Mouse (Mus musculus): ENCODE data around the gene Negr1.

Gene Negr1

GRCm38 (mm10) chr3:156561524-156562423, at the start of gene Negr1:
Gene Negr1 (plus strand): TSS chr3:156561794.
- peak; percentile 18 for DNase-seq

- DNase-seq = no peak
These were observed 35.1 kb upstream of the Negr1 start for GRCm38 (mm10) chr3:156526461-156526933.

- DNase-seq = no peak
These were observed 34.2 kb upstream of the Negr1 start for GRCm38 (mm10) chr3:156527231-156527995.

DNA sequence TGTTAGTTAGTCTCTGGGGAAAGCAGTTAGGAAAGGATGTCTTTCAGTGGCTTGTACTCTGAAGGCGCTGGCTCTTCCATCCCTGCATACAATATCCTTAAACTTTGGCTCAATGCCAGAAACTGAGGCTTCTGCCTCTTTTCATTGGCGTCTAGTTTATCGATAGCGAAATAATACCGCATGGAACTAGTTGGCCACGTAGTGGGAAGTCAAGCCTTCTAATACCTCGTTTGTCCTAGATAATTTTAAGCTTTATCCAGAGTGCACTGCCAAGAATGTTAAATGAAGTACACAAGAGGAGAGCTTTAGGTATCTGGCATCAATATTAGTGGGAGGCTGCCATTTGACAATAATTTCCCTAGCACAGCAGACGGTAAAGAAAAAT, 2.2 kb upstream of the Negr1 start:
- no peak for DNase-seq

- DNase-seq = no peak
These were observed 1.6 kb upstream of the Negr1 start for GRCm38 (mm10) chr3:156559826-156560471.

DNA sequence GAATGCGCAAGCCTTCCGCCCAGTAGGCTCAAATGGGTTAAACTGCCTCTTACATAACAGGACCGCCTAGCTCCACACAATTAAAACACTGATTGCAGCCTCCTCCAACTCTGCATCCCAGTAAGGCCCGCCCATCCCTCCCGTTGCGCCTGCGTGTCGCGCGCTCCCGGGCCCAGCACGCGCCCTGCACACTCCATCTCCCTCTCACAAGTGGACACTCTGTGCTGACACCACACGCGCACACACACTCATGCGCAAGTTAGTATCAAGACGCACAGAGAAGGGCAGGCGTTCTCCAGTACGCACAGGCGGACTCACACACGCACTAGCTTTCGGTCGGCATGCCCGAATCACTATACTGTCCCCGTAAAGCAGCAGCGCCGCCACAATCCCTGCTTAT, 828 bp upstream of the Negr1 start:
- peak; percentile 34 for DNase-seq

DNA sequence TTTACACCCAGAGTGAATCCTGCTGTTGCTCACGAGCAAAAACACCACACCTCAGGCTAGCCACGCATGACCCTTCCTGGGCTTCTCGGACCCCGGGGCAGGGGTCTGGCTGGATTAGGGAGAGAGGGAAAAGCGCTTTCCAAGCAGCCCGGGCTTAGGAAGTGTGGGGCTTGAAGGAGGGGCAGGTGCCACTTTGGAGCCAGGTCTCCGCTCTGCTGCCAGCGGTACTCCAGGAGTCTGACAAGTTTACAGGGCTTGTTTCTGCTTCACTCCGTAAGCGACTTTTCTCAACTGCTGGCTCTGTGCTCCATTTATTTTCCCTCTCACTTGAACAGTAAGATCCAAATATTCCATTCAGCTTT, 811 bp downstream of the Negr1 start:
- DNase-seq = no peak

DNA sequence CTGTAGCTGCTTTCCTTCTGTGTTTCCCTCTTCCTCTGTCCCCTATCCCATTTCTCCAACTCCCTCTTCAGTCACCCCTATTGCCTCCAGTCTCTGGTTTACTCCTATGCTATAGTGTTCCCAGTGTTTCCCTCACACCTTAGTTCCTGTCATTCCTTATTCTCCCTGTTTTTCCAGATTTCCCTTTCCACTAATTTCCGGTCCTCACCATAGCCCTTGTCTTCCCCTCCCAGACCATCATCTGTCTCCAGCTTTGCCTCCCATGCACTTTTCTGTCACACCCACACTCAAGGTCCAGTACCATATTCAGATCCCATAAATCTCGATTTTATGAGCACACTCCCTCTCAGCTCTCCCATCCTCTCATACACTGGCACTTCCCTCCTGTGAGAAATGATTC, 1.2 kb downstream of the Negr1 start:
- DNase-seq = no peak

- no peak for DNase-seq
These were observed 1.8 kb downstream of the Negr1 start for GRCm38 (mm10) chr3:156563353-156563752.

DNA sequence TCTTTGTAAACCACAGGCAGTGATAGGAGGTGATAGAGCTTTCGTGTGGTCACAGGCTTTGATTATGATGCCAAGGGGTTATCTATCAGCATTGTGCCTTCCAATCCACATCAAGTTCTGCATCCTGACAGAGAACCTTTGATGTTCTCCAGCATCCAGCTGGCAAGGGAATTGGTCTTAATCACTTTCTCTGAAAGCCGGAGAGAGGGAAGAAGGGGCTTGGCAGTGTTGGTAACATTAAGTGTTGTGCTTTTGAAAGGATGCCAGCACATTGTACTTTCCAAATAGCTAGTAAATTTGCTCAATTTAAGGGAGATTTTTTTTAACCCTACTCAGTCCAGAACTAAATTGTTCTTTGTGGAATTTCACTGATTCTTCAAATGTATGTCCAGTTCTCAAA, 11.9 kb downstream of the Negr1 start:
- no peak for DNase-seq

DNA sequence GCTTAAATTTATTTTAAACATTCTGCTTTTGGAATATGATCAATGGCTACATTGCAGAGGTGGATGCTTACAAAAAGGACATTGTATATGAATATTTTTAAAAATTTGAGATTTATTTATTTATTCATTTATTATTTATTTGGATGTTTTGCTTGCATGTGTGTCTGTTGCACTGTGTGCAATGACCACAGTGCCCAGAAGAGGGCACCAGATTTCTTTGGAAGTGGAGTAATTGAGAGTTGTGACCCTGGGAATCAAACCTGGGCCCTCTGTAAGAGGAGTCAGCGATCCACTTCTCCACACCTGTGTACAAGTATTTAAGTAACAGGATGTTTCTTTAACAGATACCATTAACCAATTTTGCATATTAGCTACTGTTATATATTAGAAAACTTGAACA, 14.7 kb downstream of the Negr1 start:
- no peak for DNase-seq

GRCm38 (mm10) chr3:156590612-156591011, 29.0 kb downstream of the Negr1 start:
- no peak for DNase-seq

DNA sequence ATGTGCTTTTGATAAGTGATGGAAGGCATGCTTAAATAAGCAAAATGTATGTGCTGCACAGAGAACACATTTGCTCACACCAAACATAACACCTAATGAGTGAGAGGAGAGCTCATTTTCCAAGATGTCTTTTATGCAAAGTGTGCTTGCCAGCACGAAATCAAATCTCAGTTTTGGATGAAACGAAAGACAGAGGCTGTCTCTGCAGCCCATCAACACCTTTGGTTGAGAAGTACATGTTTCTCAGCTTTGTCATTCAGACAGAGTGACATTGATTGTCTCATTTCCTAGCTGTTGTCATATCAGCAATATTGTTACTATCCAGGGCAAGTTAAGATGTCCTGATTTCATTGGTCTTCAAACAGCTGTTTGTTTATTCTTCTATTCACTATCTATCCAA, 29.5 kb downstream of the Negr1 start:
- no peak for DNase-seq

GRCm38 (mm10) chr3:156606846-156607245, 45.3 kb downstream of the Negr1 start:
- DNase-seq = no peak

GRCm38 (mm10) chr3:156619921-156620320, 58.3 kb downstream of the Negr1 start:
- DNase-seq = no peak

GRCm38 (mm10) chr3:156628594-156628993, 67.0 kb downstream of the Negr1 start:
- DNase-seq = no peak

- no peak for DNase-seq
These were observed 71.3 kb downstream of the Negr1 start for GRCm38 (mm10) chr3:156632942-156633341.

DNA sequence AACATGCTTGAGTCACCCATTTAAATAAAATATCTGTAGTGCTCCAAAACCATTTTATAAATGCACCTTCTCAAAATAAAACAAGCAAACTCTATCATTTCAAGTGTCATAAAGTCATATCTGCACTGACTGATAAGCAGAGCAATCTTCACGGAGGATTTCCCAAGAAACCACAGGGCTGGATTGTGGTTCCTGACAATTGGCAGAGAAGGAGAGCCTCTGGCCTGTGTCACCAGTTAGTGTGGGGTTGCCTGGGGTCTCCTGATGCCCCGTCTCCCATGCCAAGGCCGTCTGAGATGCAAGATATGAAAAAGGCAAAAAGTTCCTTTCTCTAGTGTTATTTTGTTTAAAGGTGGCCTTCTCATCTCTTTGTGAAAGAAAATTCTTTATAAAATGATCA, 77.8 kb downstream of the Negr1 start:
- DNase-seq = no peak

DNA sequence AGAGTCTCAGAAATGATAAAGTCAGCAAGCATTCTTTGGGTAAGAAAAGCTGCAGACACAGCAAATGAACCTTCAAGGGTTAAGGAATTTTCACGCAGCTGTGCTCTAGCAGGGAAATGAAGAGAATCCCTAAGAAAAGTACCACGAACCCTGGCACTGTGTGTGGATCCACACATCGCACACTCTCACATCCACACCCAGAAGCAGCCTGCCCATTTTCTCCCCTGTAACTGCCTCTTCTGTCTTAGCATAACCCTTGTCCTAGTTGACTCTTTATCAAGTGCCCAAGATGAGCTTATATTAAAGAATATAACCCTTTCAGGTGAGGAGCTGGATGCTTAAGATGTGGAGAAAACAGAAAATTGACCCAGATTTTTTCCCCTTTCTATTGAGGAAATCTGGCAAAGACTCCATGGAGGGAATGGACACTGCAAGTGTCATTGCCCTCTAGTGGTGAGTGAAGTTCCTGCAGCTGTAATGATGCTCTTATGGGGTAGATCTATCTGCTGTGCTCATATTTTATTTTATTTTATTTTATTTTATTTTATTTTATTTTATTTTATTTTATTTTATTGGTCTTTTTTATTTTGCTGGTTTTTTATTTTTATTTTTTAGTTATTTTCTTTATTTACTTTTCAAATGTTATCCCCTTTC, 82.2 kb downstream of the Negr1 start:
- DNase-seq = peak; percentile 6

DNA sequence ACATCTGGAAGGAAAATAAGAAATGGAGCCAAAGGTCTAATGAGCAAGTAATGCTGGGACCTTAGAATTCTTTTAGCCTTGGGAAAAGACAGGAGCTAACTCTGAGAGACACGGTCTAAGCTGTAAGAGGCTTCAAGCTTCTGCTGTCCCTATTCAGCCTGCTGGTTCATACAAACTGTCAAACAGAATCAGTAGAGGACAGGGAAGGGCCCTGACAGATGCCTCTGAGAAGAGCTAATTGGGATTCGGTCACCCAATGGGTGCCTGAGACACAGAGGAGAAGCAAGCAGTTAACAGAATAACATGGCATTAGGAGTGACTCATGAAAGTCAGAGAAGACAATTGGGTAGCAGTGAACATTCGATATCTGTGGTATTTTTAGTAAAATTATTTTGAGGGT, 86.8 kb downstream of the Negr1 start:
- DNase-seq = no peak

- no peak for DNase-seq
These were observed 101.0 kb downstream of the Negr1 start for GRCm38 (mm10) chr3:156662553-156662952.

- no peak for DNase-seq
These were observed 111.0 kb downstream of the Negr1 start for GRCm38 (mm10) chr3:156672560-156672959.

DNA sequence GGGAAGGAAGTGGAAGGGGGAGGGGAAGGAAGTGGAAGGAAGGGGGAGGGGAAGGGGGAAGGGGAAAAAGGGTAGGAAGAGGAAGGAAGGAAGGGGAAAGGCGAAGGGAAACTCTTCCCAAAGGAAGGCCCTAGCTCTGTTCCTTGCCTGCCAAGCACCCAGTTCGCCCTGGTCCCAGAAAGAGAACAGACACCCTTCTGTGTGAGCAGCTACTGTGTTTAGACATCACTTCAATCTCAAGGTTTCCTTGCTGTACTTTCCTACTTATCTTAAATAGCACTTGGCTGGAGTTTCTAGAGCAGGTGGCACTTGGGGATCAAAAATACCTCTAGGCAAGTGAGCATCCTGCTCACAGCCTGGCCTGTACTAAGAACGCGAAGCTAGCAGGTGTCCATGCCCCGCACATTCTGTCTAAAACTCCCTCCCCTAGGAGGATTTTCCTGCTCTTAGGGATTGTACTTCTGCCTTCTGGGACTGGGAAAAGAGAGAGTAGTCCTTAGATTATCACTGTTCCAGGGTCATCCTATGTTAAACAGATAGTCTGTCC, 128.5 kb downstream of the Negr1 start:
- DNase-seq = no peak

All from liver (tissue).